Comparison of ENCODE assay signal across 10 mouse cellular contexts in genomic region chr19:10870676-10871075, GRCm38 (mm10). TPM values are rescaled to one million over a fixed set of nuclear protein-coding genes. Genes with fewer than 3 reads are reported as not detected.
DNase-seq lines count a peak whose midpoint lies in the region; ATAC-seq and TF ChIP-seq lines count a peak whose summit lies in the region.
"Had no signal": no experiment of that assay in that cellular context is flagged by ENCODE, and none has a peak within 500 bp of the region (broad histone marks: within the 10 kb centered on the region; RNA-seq: fewer than 3 reads in every experiment).

No protein-coding gene starts in this region.

- H3K4me1 ChIP-seq in hindbrain, embryonic 13.5 days (replicated peaks), result peaks cover 34% of the 10 kb centered on the region
- H3K4me1 ChIP-seq in hindbrain, embryonic 10.5 days (replicated peaks), result peaks cover 51% of the 10 kb centered on the region
- peaks cover 9% of the 10 kb centered on the region; the same call in 1 of the 2 replicates for H3K4me1 ChIP-seq in midbrain, postnatal 0 days (ENCODE audit: insufficient read depth, low read length)
- peaks cover 17% of the 10 kb centered on the region for H3K4me1 ChIP-seq in midbrain, embryonic 11.5 days (ENCODE audit: control insufficient read depth, insufficient read depth, low read length)

- no peak overlapping the region for H3K4me3 ChIP-seq in hindbrain, embryonic 13.5 days
- H3K4me3 ChIP-seq in hindbrain, embryonic 10.5 days, result no peak overlapping the region
- H3K4me3 ChIP-seq in midbrain, postnatal 0 days (ENCODE audit: low read depth, low read length), result no peak overlapping the region
- H3K4me3 ChIP-seq in midbrain, embryonic 11.5 days (ENCODE audit: low read depth, low read length), result no peak overlapping the region

- no peak for TF ChIP-seq CTCF in midbrain, postnatal 0 days (IDR thresholded peaks at IDR 0.05)

- H3K27me3 ChIP-seq in hindbrain, embryonic 13.5 days, result no peaks in the 10 kb centered on the region
- peaks cover 7% of the 10 kb centered on the region; the same call in 1 of the 2 replicates for H3K27me3 ChIP-seq in hindbrain, embryonic 10.5 days (ENCODE audit: insufficient read depth, poor library complexity, severe bottlenecking)
- no peaks in the 10 kb centered on the region for H3K27me3 ChIP-seq in midbrain, postnatal 0 days (ENCODE audit: insufficient read depth, low read length)
- H3K27me3 ChIP-seq in midbrain, embryonic 11.5 days (ENCODE audit: control insufficient read depth, insufficient read depth, low read length), result no peaks in the 10 kb centered on the region
- H3K27me3 ChIP-seq: heart, embryonic 15.5 days had no signal

- no peak for ATAC-seq in hindbrain, embryonic 13.5 days (ENCODE audit: low FRiP score)
- ATAC-seq in midbrain, postnatal 0 days (ENCODE audit: low FRiP score), result no peak
- no peak for ATAC-seq in midbrain, embryonic 11.5 days (ENCODE audit: low FRiP score)

- H3K4me2 ChIP-seq in hindbrain, embryonic 13.5 days, result no peak overlapping the region
- no peak overlapping the region for H3K4me2 ChIP-seq in midbrain, postnatal 0 days (ENCODE audit: low read depth, low read length, poor library complexity, severe bottlenecking)
- H3K4me2 ChIP-seq in midbrain, embryonic 11.5 days, result no peak overlapping the region

- no peaks in the 10 kb centered on the region for H3K9me3 ChIP-seq in hindbrain, embryonic 13.5 days
- no peaks in the 10 kb centered on the region for H3K9me3 ChIP-seq in hindbrain, embryonic 10.5 days
- no peaks in the 10 kb centered on the region for H3K9me3 ChIP-seq in midbrain, postnatal 0 days (ENCODE audit: low read length)
- no peaks in the 10 kb centered on the region for H3K9me3 ChIP-seq in midbrain, embryonic 11.5 days (ENCODE audit: control insufficient read depth, low read length)
- H3K9me3 ChIP-seq: heart, embryonic 15.5 days had no signal

- DNase-seq in adrenal gland, adult (ENCODE audit: inconsistent age in 2 of 2, low spot score in 1 of 2), result peak; percentile 75 to 84
- no peak for DNase-seq in adrenal gland, postnatal 10 days
- DNase-seq in hindbrain, embryonic 10.5 days (ENCODE audit: low spot score), result no peak
- DNase-seq in midbrain, postnatal 0 days (ENCODE audit: low spot score), result no peak
- no peak for DNase-seq in midbrain, embryonic 11.5 days (ENCODE audit: low spot score, missing footprints)
- DNase-seq in layer of hippocampus, adult 9-10 months (ENCODE audit: low spot score), result no peak
- no peak for DNase-seq in urinary bladder, postnatal 10 days (ENCODE audit: low spot score)
- DNase-seq: gastrocnemius, postnatal 10 days had no signal

- 87% methylated on average over 3 of the region's 3 CpGs for WGBS in hindbrain, embryonic 13.5 days
- 84% methylated on average over 3 of the region's 3 CpGs for WGBS in hindbrain, embryonic 10.5 days
- 90% methylated on average over 3 of the region's 3 CpGs for WGBS in midbrain, postnatal 0 days
- WGBS in midbrain, embryonic 11.5 days, result 89% methylated on average over 3 of the region's 3 CpGs

- peak overlapping the region; percentile 29; the same call in 1 of the 2 replicates for H3K9ac ChIP-seq in hindbrain, embryonic 13.5 days
- H3K9ac ChIP-seq in midbrain, postnatal 0 days (replicated peaks; ENCODE audit: low read length, poor library complexity, severe bottlenecking), result 0 out of 2 replicates have a peak overlapping the region, but pooled peaks have one; percentile 13
- no peak overlapping the region for H3K9ac ChIP-seq in midbrain, embryonic 11.5 days (ENCODE audit: low read length)

- H3K27ac ChIP-seq in hindbrain, embryonic 13.5 days, result no peak overlapping the region
- H3K27ac ChIP-seq in hindbrain, embryonic 10.5 days, result no peak overlapping the region
- peak overlapping the region; percentile 88; the same call in 1 of the 2 replicates for H3K27ac ChIP-seq in midbrain, postnatal 0 days (ENCODE audit: low read depth, low read length)
- no peak overlapping the region for H3K27ac ChIP-seq in midbrain, embryonic 11.5 days (ENCODE audit: low read depth, low read length)
- H3K27ac ChIP-seq: heart, embryonic 15.5 days had no signal

- H3K36me3 ChIP-seq in hindbrain, embryonic 13.5 days, result peaks cover 53% of the 10 kb centered on the region
- peaks cover 59% of the 10 kb centered on the region for H3K36me3 ChIP-seq in hindbrain, embryonic 10.5 days
- H3K36me3 ChIP-seq in midbrain, postnatal 0 days (ENCODE audit: insufficient read depth, low read length), result peaks cover 35% of the 10 kb centered on the region
- peaks cover 21% of the 10 kb centered on the region for H3K36me3 ChIP-seq in midbrain, embryonic 11.5 days (ENCODE audit: control insufficient read depth, insufficient read depth, low read length)

RNA-seq across cellular contexts. Expression of gene Tmem132a, which starts 0.9 kb away (rescaled TPM):
- total RNA-seq in adrenal gland, postnatal 10 days (2021), result 10 to 100 TPM; 22.3 to 23.1 TPM
- 174 and 180 TPM in 2 replicates for polyA plus RNA-seq in hindbrain, embryonic 13.5 days (2015; fragmentation: Nextera tagmentation; extraction: Ambion mirVana)
- 119 and 135 TPM in 2 replicates for polyA plus RNA-seq in hindbrain, embryonic 10.5 days (2016; fragmentation: Nextera tagmentation; extraction: Ambion mirVana)
- total RNA-seq in midbrain, postnatal 0 days (2014; rRNA removed), result 403 and 429 TPM in 2 replicates
- polyA plus RNA-seq in midbrain, postnatal 0 days (2015; fragmentation: Nextera tagmentation; extraction: Ambion mirVana), result 207 and 213 TPM in 2 replicates
- polyA plus RNA-seq in midbrain, embryonic 11.5 days (2014; fragmentation: Nextera tagmentation; extraction: Ambion mirVana), result 51.3 and 58.3 TPM in 2 replicates

RNA-seq across cellular contexts. Expression of gene Tmem109, which starts 11.1 kb away (rescaled TPM):
- total RNA-seq in adrenal gland, postnatal 10 days (2021), result 10 to 100 TPM; 84.0 to 93.2 TPM
- polyA plus RNA-seq in hindbrain, embryonic 13.5 days (2015; fragmentation: Nextera tagmentation; extraction: Ambion mirVana), result 34.2 and 34.3 TPM in 2 replicates
- polyA plus RNA-seq in hindbrain, embryonic 10.5 days (2016; fragmentation: Nextera tagmentation; extraction: Ambion mirVana), result 50.8 and 57.3 TPM in 2 replicates
- total RNA-seq in midbrain, postnatal 0 days (2014; rRNA removed), result 21.3 and 22.9 TPM in 2 replicates
- polyA plus RNA-seq in midbrain, postnatal 0 days (2015; fragmentation: Nextera tagmentation; extraction: Ambion mirVana), result 39.2 and 39.3 TPM in 2 replicates
- 38.7 and 41.2 TPM in 2 replicates for polyA plus RNA-seq in midbrain, embryonic 11.5 days (2014; fragmentation: Nextera tagmentation; extraction: Ambion mirVana)

RNA-seq across cellular contexts. Expression of gene Prpf19, which starts 24.4 kb away (rescaled TPM):
- total RNA-seq in adrenal gland, postnatal 10 days (2021), result 100 to 1,000 TPM; 124 to 163 TPM
- 40.2 and 42.9 TPM in 2 replicates for polyA plus RNA-seq in hindbrain, embryonic 13.5 days (2015; fragmentation: Nextera tagmentation; extraction: Ambion mirVana)
- polyA plus RNA-seq in hindbrain, embryonic 10.5 days (2016; fragmentation: Nextera tagmentation; extraction: Ambion mirVana), result 35.9 and 43.5 TPM in 2 replicates
- total RNA-seq in midbrain, postnatal 0 days (2014; rRNA removed), result 281 and 298 TPM in 2 replicates
- 37.8 and 38.1 TPM in 2 replicates for polyA plus RNA-seq in midbrain, postnatal 0 days (2015; fragmentation: Nextera tagmentation; extraction: Ambion mirVana)
- polyA plus RNA-seq in midbrain, embryonic 11.5 days (2014; fragmentation: Nextera tagmentation; extraction: Ambion mirVana), result 52.7 and 58.4 TPM in 2 replicates

RNA-seq across cellular contexts. Expression of gene Slc15a3, which starts 31.1 kb away (rescaled TPM):
- total RNA-seq in adrenal gland, postnatal 10 days (2021), result 1 to 10 TPM; 3.2 to 3.5 TPM
- polyA plus RNA-seq in hindbrain, embryonic 13.5 days (2015; fragmentation: Nextera tagmentation; extraction: Ambion mirVana), result 0.25 and 0.36 TPM in 2 replicates
- polyA plus RNA-seq in hindbrain, embryonic 10.5 days (2016; fragmentation: Nextera tagmentation; extraction: Ambion mirVana), result 0.50 and 0.93 TPM in 2 replicates
- total RNA-seq in midbrain, postnatal 0 days (2014; rRNA removed), result 1.3 and 1.7 TPM in 2 replicates
- 0.33 and 0.56 TPM in 2 replicates for polyA plus RNA-seq in midbrain, postnatal 0 days (2015; fragmentation: Nextera tagmentation; extraction: Ambion mirVana)
- 0.18 and 0.25 TPM in 2 replicates for polyA plus RNA-seq in midbrain, embryonic 11.5 days (2014; fragmentation: Nextera tagmentation; extraction: Ambion mirVana)

RNA-seq across cellular contexts. Expression of gene Cd6, which starts 40.8 kb away (rescaled TPM):
- 1 to 10 TPM; 2.3 to 4.1 TPM for total RNA-seq in adrenal gland, postnatal 10 days (2021)
- polyA plus RNA-seq in hindbrain, embryonic 13.5 days (2015; fragmentation: Nextera tagmentation; extraction: Ambion mirVana), result not detected in 2 replicates
- not detected in 2 replicates for polyA plus RNA-seq in hindbrain, embryonic 10.5 days (2016; fragmentation: Nextera tagmentation; extraction: Ambion mirVana)
- not detected in 2 replicates for total RNA-seq in midbrain, postnatal 0 days (2014; rRNA removed)
- 0.22 TPM in 1 of 2 replicates, not detected in the other for polyA plus RNA-seq in midbrain, postnatal 0 days (2015; fragmentation: Nextera tagmentation; extraction: Ambion mirVana)
- not detected in 2 replicates for polyA plus RNA-seq in midbrain, embryonic 11.5 days (2014; fragmentation: Nextera tagmentation; extraction: Ambion mirVana)
- polyA plus RNA-seq: heart, embryonic 15.5 days had no signal

Comparison
In these comparisons a context has a peak if more than half of its experiments do, and no peak if none do; other contexts are left out.
1. DNase-seq: peak in adrenal gland, adult (2 of 2); none in adrenal gland, postnatal 10 days (single experiment), hindbrain, embryonic 10.5 days (single experiment), midbrain, postnatal 0 days (single experiment), midbrain, embryonic 11.5 days (single experiment), layer of hippocampus, adult 9-10 months (single experiment) and urinary bladder, postnatal 10 days (single experiment).